Mouse (Mus musculus) testis, postnatal 10 days (tissue): ENCODE measurements around the gene Coro7.
"Not testable (repeated sequence)": the region's sequence is repeated elsewhere in the genome, so short reads cannot be mapped to it uniquely, and the experiment has no call there.

ENCODE experiments used
- DNase-seq: peaks from one replicate; pipeline ENCODE4 v3.0.0; 2021; ENCODE audit warnings: low spot score

Gene Coro7

GRCm38 (mm10) chr16:4679121-4680018, at the start of gene Coro7:
TSS of gene Coro7 (minus strand) at chr16:4679777.
- DNase-seq: peak; percentile 89

DNA sequence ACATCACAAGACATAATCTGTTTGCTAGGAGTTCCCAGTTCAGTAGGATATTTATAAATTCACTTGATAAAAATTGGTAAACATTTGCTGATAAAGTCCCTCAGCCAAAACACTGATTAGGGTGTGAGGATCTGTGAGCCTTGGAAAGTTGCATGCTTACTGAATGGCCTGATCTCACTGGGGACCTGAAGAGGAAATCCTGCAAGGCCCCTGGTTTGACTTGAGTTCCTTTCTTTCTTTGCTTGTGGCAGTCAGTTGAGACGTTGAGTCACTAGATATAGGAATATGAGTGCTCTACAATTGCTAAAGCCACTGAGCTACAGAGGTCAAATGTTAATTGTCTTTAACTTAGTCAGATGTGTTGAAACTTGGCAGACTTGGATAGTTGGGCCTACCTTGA, 48.4 kb upstream of the Coro7 start:
- no peak for DNase-seq

GRCm38 (mm10) chr16:4727526-4727925, 47.9 kb upstream of the Coro7 start:
- no peak for DNase-seq

GRCm38 (mm10) chr16:4726528-4727128, 47.1 kb upstream of the Coro7 start:
- DNase-seq: no peak

- peak; percentile 97 for DNase-seq
These were observed 46.4 kb upstream of the Coro7 start, which contains the start of gene Hmox2 for GRCm38 (mm10) chr16:4725780-4726527. TSS of gene Hmox2 (plus strand) at chr16:4726361.

DNA sequence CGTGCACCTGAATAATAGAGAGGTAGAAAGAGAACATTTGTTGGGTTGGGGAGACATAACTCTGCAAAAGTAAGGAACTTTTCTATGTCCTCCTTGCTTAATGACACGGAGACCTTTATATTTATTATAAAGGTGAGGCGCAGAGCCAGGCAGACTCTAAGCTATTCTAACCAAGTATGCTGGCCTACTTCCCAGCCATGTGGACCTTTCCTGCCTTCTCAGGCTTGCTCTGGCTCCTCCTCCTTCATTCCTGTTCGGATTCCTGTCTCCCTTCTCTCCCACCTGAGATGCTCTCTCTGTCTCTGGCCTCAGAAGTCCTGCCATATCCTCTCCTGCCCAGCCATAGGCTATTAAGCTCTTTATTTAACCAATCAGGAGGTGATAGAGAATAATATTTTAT, 45.7 kb upstream of the Coro7 start:
- no peak for DNase-seq

GRCm38 (mm10) chr16:4722915-4723209, 43.3 kb upstream of the Coro7 start:
- no peak for DNase-seq

DNA sequence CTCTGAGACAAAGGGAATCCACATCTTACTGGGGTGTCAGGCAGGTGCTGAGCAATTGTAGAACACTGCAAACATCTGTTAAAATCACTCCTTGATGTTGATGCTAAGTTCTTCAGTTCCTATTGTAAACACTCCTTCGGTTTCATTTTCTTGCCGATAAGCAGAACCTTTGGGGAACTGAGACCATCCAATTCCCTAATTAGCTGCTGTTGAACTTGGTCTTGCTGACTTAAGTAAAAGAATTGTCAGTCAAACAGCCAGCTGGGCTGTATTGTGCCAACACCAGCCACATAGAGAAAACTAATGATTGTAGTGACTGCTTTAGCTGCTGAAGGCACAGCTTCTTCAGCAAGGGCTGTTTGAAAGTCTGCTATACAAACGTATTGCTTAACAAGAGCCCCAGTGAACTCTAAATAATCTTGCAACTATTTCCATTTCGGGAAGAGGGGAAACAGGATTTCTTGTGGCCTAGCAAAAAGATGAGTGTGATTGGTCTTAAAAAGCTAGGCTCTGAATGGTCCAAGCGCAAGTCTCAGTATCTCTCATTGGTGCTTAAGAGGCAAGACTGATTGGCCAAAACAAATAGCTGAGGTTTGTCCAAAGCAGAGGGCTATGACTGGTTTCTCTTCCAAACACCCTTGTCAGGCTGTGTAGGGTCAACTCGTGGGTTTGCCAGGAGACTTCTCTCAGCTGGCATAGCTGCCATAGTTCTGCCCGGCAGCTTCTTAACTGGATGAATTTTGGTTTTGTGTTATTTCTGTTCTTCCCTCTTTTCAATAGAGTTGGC, 42.7 kb upstream of the Coro7 start:
- no peak for DNase-seq

- peak; percentile 68 for DNase-seq
These were observed 39.4 kb upstream of the Coro7 start, which contains the start of gene Nmral1 for GRCm38 (mm10) chr16:4718753-4719518. TSS of gene Nmral1 (minus strand) at chr16:4719356.

GRCm38 (mm10) chr16:4717866-4718265, 38.3 kb upstream of the Coro7 start:
- DNase-seq: no peak

- no peak for DNase-seq
These were observed 34.5 kb upstream of the Coro7 start for GRCm38 (mm10) chr16:4713861-4714710.

DNA sequence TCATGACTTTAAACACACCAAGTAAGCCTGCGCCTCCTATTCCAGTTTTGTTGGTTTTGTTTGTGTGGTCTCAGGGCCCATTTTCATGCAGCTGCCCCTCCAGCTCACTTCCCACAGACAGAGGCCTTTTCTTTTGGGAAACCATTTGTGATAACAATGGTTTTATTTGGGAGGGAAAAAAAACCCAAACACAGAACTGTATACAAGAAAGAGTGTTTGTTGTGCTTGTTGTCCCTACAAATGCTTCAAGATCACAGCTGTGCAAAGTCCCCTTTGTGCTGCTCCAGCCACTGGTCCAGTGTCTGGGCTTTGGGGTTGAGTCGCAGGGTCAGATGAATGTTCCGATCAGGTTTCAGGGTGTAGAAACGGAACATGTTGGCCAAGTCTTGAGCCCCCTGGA, 31.6 kb upstream of the Coro7 start:
- DNase-seq: no peak

DNA sequence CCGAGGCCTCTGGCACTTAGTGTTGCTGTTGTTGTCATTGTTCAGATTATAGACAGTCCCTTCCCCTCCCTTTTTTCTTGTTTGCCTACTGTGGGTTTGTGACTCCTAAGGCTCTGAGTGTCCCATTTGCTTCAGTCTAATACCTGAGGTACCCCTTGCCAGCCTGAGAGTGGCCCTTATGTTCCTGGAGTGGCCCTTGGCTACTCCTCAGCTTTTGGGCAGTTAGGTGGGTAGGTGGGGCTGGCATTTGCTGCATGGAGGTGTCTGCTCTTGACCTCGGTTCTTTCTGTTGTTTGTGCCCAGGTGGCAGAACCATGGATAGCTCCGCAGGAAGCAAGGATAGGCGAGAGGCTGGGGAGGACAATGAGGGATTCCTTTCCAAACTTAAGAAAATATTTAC, 26.0 kb upstream of the Coro7 start:
- no peak for DNase-seq

GRCm38 (mm10) chr16:4702646-4703045, 23.1 kb upstream of the Coro7 start:
- no peak for DNase-seq

DNA sequence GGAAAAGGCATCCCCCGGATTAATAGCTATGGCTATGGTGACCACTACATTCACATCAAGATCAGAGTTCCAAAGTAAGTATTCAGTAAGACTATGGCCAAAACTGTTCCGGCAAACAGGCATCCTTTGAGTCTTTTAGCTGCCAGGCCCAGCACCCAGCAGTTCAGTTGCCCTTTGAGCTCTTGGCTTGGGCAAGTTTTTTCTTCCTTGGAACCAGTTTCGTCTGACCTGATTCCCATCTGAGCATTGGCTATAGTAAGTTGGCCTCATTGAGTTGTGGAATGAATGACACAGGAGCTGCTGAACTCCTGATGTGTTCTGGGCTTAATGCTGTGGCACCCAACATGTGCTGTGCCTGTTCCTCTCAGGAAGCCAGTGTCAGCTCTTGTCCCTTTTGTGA, 21.6 kb upstream of the Coro7 start:
- no peak for DNase-seq

GRCm38 (mm10) chr16:4689371-4689770, 9.8 kb upstream of the Coro7 start:
- DNase-seq: not testable (repeated sequence)

DNA sequence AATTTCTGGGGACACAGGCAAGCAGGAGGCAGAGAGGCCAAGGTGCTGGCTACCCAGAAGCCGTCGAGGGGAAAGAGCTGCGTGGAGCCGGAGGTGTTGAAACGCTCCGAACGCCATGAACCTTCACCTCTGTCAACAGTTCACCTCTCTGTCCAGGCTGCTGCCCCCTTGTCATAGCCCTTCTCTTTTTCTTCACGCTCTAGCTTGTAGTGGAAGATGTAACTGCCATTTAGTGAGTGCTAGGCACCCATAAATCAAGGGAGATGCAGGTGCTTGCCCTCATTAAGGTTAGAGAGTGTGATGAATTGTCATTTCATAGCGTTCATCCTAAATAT, 4.8 kb upstream of the Coro7 start:
- DNase-seq: no peak

DNA sequence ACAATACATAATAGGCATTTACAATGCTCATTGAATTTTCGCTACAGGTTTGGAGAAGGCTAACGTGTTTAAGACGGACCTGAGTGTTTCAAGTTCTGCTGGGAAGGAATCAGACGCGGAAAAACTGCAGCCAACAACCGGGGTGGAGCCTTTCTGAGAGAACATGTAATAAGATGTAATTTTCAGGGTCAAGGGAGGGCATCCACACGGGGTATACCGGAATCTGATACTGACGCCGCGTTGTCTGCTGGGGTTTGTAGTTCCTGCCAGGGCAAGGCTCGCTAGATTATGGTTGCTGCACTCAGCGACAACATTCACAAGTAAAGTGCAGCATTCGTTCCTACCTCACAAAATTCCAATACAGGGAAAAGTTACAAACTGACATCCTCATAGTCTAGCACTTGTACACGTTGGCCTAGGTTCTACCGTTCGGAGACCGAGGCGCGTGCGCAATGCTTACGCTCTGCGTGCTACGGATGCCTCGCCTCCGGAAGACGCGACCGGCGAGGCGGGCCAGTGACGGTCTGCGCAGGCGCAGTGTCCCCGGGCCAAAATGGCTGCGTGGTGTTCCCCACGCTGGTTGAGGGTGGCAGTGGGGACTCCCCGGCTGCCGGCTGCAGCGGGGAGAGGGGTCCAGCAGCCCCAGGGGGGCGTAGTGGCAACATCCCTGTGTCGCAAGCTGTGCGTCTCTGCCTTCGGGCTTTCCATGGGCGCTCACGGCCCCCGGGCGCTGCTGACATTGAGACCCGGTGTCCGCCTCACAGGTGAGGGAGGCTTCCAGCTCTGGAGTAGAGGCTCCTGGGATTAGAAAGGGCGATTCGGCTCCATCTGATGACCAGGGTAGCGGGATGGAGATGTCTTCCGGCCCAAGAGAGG, 4.2 kb upstream of the Coro7 start:
- DNase-seq: peak; percentile 99

- no peak for DNase-seq
These were observed 3.6 kb upstream of the Coro7 start for GRCm38 (mm10) chr16:4683193-4683580.
